Mouse (Mus musculus) liver, embryonic 14.5 days (tissue): Measurements from ENCODE around the gene Ppp1r16b. TPM values are rescaled to one million over a fixed set of nuclear protein-coding genes. Genes with fewer than 3 reads are reported as not detected.

ENCODE experiments used
- ATAC-seq: fragments of 200-750 bp; cut with Nextera tagmentation; 2 replicates; pipeline ENCODE4 v1.8.0; 2017; ENCODE audit warnings: moderate number of reproducible peaks, mild to moderate bottlenecking, moderate library complexity; ENCODE audit not compliant: insufficient read depth
- DNase-seq, 3 experiments: peaks; one replicate each; pipeline ENCODE4 v3.0.0-alpha.2; 2012 to 2013; ENCODE audit warnings: low read depth in 3 of 3, low spot score in 3 of 3
- H3K27ac ChIP-seq: fragments of 300-500 bp; sonication (generic); 2 replicates; pipeline ENCODE4 v1.5.1; 2014; ENCODE audit warnings: moderate library complexity, mild to moderate bottlenecking, control low read depth, inconsistent platforms
- H3K27me3 ChIP-seq: fragments of 300-500 bp; sonication (generic); 2 replicates; pipeline ENCODE4 v1.6.1; 2014; ENCODE audit warnings: mild to moderate bottlenecking, low read length, moderate library complexity; ENCODE audit not compliant: control insufficient read depth, insufficient read depth
- H3K36me3 ChIP-seq: fragments of 300-500 bp; sonication (generic); replicated peaks from 2 replicates; pipeline ENCODE4 v1.6.1; 2014; ENCODE audit warnings: low read depth; ENCODE audit not compliant: control insufficient read depth, insufficient read depth
- H3K4me1 ChIP-seq, 2 experiments: fragments of 200-500 bp in 1 of 2; fragments of 300-500 bp in 1 of 2; sonication (generic) in 1 of 2; replicated peaks; 2 replicates each; pipeline ENCODE4 v1.6.1; 2012 to 2014; ENCODE audit warnings: antibody characterized with exemption in 1 of 2, inconsistent platforms in 1 of 2, low read length in 1 of 2; ENCODE audit not compliant: control insufficient read depth in 2 of 2, insufficient read depth in 2 of 2
- H3K4me2 ChIP-seq: fragments of 300-500 bp; sonication (generic); 2 replicates; pipeline ENCODE4 v1.6.1; 2014; ENCODE audit warnings: low read depth, mild to moderate bottlenecking, control low read depth, moderate library complexity
- H3K4me3 ChIP-seq, 2 experiments: fragments of 200-500 bp in 1 of 2; fragments of 300-500 bp in 1 of 2; sonication (generic) in 1 of 2; 2 replicates each; pipeline ENCODE4 v1.5.1; 2012 to 2014; ENCODE audit warnings: low read depth in 2 of 2, low read length in 2 of 2, mild to moderate bottlenecking in 2 of 2, control low read depth in 1 of 2, inconsistent platforms in 1 of 2, moderate library complexity in 1 of 2; ENCODE audit not compliant: insufficient read depth in 1 of 2
- H3K9ac ChIP-seq: fragments of 300-500 bp; sonication (generic); replicated peaks from 2 replicates; pipeline ENCODE4 v1.6.1; 2014; ENCODE audit warnings: mild to moderate bottlenecking, control low read depth, moderate library complexity
- H3K9me3 ChIP-seq: fragments of 300-500 bp; sonication (generic); 2 replicates; pipeline ENCODE4 v1.6.1; 2016; ENCODE audit warnings: low read length, mixed read lengths; ENCODE audit not compliant: control insufficient read depth
- CTCF ChIP-seq: IDR thresholded peaks from 2 replicates; pipeline ENCODE4 v1.5.1; 2016; ENCODE audit warnings: antibody characterized with exemption, low read depth, control low read depth
- EP300 ChIP-seq: IDR thresholded peaks from 2 replicates; pipeline ENCODE4 v1.6.1; 2016; ENCODE audit warnings: antibody characterized with exemption, low read depth
- WGBS: fragments of 180-500 bp; shearing (Covaris S2); extraction: QIAGEN DNeasy Blood & Tissue Kit; methylation state at CpG from one replicate; pipeline ENCODE4 v1.1.7; 2014; ENCODE audit not compliant: insufficient replicate concordance; 5-methylcytosine and 5-hydroxymethylcytosine counted together
- polyA plus RNA-seq, 2 experiments: library from polyadenylated mRNA; depleted of rRNA in 1 of 2; stranded (reverse) in 1 of 2; unstranded in 1 of 2; fragments of >200 nt; fragmentation: Nextera tagmentation in 1 of 2; extraction: Ambion mirVana in 1 of 2; gene quantifications; 2 replicates each; pipeline versions ENCODE4 v1.2.1 to v1.2.3; 2012 to 2014

Ppp1r16b gene
- polyA plus RNA-seq, 2 experiments = 0.30 to 0.74 TPM

DNA sequence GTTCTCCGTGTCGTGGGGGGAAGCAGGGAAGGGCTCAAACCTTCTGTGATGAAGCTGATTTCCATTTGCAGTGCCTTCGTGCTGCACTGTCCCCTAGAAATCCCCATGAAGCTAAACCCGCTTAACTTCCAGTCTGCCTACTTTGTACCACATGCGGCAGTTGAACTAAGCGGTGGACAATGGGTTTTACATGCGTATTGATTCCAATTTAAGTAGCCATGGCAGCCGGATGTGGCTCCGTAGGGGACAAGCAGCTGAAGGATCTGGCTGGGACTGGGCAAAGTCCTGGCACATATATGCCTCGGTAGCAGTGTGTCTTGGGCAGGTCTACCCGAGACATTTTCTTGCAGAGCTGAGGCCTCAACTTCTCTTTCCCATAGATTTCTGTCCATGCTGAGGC, 73.4 kb downstream of the Ppp1r16b start:
- WGBS = 75% methylated on average over 11 of the region's 11 CpGs
- Histone ChIP-seq H3K4me2 (no peak overlapping the region), H3K9ac (no peak overlapping the region), H3K9me3 (no peaks in the 10 kb centered on the region), H3K4me1 (no peaks in the 10 kb centered on the region), H3K4me3 (no peak overlapping the region), H3K27ac (no peak overlapping the region), H3K27me3 (no peaks in the 10 kb centered on the region), H3K36me3 (no peaks in the 10 kb centered on the region)
- DNase-seq = no peak
- no peak for ATAC-seq
- TF ChIP-seq EP300 (no peak), CTCF (no peak)

GRCm38 (mm10) chr2:158739113-158739512, 73.9 kb downstream of the Ppp1r16b start:
- ATAC-seq (no peak), DNase-seq (no peak)
- Histone ChIP-seq H3K9me3 (no peaks in the 10 kb centered on the region), H3K36me3 (no peaks in the 10 kb centered on the region), H3K27me3 (no peaks in the 10 kb centered on the region), H3K4me3 (no peak overlapping the region), H3K27ac (no peak overlapping the region), H3K4me1 (no peaks in the 10 kb centered on the region), H3K4me2 (no peak overlapping the region), H3K9ac (no peak overlapping the region)
- TF ChIP-seq EP300 (no peak), CTCF (no peak)
- whole genome bisulfite sequencing = 58% methylated on average over 3 of the region's 3 CpGs

DNA sequence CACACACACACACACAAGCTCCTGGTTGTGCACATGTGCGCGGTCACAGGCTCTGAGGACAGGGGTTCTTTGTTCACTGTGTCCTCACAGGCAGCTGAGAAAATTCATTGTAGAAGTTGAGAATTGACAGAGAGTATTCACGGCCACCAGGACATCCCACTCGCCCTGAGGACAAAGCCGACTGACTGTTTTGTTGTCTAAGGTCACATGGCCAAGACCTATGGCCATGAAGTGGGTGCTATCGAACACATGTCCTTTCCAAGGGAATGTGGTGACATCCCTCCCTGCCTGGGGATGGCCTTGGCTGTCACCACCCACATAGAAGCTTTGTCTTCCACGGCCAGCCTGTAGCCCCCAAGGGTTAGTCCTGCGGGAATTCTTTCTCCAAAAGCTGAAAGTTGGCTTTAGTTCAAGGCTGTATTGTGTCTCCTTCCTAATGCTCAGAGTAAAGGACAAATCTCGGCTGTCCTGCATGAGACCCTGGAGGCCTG, 75.9 kb downstream of the Ppp1r16b start:
- TF ChIP-seq EP300 (no peak), CTCF (no peak)
- no peaks in the 10 kb centered on the region for H3K27me3 ChIP-seq
- H3K9ac ChIP-seq = no peak overlapping the region
- no peaks in the 10 kb centered on the region for H3K9me3 ChIP-seq
- no peaks in the 10 kb centered on the region for H3K4me1 ChIP-seq
- DNase-seq (no peak), ATAC-seq (no peak)
- WGBS = 65% methylated on average over 9 of the region's 9 CpGs
- no peaks in the 10 kb centered on the region for H3K36me3 ChIP-seq
- no peak overlapping the region for H3K4me3 ChIP-seq
- H3K27ac ChIP-seq = no peak overlapping the region
- H3K4me2 ChIP-seq = no peak overlapping the region

DNA sequence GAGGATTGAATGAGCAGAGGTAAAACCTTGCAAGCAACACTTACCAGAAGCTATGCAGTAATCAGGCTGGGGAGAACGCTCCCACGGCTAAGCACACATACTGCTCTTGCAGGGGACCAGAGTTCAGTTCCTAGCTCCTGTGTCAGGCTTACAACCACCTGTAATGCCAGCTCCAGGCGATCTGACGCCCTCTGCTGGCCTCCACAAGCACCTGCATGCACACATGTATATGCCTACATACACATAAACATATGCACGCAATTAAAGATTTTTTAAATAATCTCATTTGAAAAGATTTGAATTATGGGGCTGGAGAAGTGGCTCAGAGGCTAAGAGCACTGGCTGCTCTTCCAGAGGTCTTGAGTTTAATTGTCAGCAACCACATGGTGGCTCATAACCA, 77.2 kb downstream of the Ppp1r16b start:
- DNase-seq = no peak
- no peak overlapping the region for H3K27ac ChIP-seq
- TF ChIP-seq EP300 = no peak
- TF ChIP-seq CTCF = peak; percentile 40
- H3K36me3 ChIP-seq = no peaks in the 10 kb centered on the region
- no peaks in the 10 kb centered on the region for H3K9me3 ChIP-seq
- H3K4me1 ChIP-seq = no peaks in the 10 kb centered on the region
- no peak overlapping the region for H3K9ac ChIP-seq
- H3K27me3 ChIP-seq = no peaks in the 10 kb centered on the region
- no peak overlapping the region for H3K4me3 ChIP-seq
- ATAC-seq = no peak
- WGBS = 65% methylated on average over 5 of the region's 5 CpGs
- H3K4me2 ChIP-seq = no peak overlapping the region

DNA sequence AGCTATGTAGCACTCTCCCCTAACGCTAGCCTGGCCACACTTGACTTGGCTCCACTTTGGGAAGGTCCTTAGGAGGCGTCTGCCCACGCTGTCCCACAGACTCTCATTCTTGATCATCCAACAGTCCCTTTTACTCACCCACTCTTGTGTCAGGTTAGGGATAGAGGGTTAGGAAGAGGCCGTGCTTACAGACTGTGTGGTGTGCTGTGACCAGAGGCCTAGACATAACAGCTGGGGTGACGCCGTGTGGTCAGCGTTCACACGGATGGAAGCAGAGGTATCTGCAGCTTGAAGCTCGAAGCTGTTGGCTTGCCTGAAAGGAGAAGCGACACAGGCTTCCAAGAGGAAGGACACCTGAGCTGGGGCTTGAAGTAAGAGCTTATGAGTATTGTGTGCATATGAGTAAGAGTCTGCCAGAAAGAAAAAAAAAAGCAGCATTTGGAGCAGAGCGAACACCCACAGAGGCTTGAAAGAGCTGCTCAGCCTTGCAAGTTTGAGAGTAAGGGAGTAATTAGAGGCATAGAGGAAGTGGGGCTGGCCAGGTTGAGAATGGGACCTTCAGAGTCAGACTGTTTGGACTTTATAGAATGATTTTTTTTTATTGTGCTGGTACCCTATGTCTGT, 78.4 kb downstream of the Ppp1r16b start:
- no peaks in the 10 kb centered on the region for H3K36me3 ChIP-seq
- TF ChIP-seq EP300 (no peak), CTCF (no peak)
- DNase-seq (no peak), ATAC-seq (no peak)
- H3K4me3 ChIP-seq = no peak overlapping the region
- no peaks in the 10 kb centered on the region for H3K4me1 ChIP-seq
- H3K9me3 ChIP-seq = no peaks in the 10 kb centered on the region
- 71% methylated on average over 11 of the region's 11 CpGs for WGBS
- no peaks in the 10 kb centered on the region for H3K27me3 ChIP-seq
- H3K4me2 ChIP-seq = no peak overlapping the region
- H3K27ac ChIP-seq = no peak overlapping the region
- H3K9ac ChIP-seq = no peak overlapping the region
